Mouse (Mus musculus): ENCODE measurements around the gene Suox. TPM values are rescaled to one million over a fixed set of nuclear protein-coding genes. Genes with fewer than 3 reads are reported as not detected.

Suox gene
- polyA plus RNA-seq, 1 experiment from 2014 or later = 9.8 TPM

DNA sequence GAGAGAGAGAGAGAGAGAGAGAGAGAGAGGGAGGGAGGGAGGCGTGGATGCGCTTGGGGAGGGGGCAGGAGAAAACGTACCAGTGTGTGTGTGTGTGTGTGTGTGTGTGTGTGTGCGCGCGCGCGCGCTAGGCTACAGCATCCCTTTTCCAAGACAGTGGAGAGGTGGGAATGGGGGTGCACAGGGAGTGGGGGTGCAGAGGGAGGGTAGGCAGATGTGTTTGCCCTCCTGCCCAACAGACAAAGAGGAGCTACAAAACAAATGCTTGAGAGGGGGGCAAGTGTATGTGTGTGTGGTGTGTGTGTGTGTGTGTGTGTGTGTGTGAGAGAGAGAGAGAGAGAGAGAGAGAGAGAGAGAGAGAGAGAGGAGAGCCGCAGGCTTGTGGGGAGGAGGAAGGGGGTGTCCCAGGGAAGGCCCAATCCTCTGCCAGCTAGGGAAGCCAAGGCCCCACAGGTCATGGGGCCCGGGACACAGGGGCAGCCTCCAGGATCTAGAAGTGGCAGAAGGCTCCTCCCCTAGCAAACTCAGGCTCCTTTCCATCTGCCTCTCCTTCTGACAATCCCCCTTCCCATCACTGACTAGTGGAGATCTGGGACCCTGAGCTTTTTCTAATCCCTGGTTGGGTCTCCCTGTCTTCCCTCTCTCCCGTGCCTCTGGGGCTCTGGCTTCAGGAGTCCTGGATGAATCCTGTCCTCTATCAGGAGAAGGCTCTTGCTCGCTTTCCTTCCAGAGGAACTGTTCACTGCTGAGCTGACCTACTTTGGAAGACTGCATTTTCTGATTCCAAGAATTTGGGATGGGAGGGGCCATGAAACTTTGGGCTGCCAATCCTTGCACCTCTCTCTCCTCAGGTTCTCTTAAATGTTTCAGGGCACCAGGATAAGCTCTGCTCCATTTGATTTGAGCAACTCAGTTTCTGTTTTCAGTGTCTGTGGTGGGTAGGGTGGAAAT is 27.5 kb downstream of the Suox start:
- H3K36me3 ChIP-seq (ENCODE audit: insufficient read depth) = no peaks in the 10 kb centered on the region
- H3K4me3 ChIP-seq (ENCODE audit: low read depth, low read length) = peak overlapping the region; percentile 39
- WGBS = 7% methylated on average over 12 of the region's 13 CpGs
- H3K9ac ChIP-seq = peak overlapping the region; percentile 22; the same call in 1 of the 2 replicates
- H3K9me3 ChIP-seq (ENCODE audit: low read depth, low read length) = no peaks in the 10 kb centered on the region
- DNase-seq = peak; percentile 61
- TF ChIP-seq CTCF (IDR thresholded peaks at IDR 0.05; ENCODE audit: low read depth) = no peak
- H3K27me3 ChIP-seq (ENCODE audit: insufficient read depth, low read length) = no peaks in the 10 kb centered on the region; the same call in 1 of the 2 replicates
- peaks cover 2% of the 10 kb centered on the region; the same call in 1 of the 2 replicates for H3K4me1 ChIP-seq (ENCODE audit: insufficient read depth)
- H3K4me2 ChIP-seq = peak overlapping the region; percentile 84
- H3K27ac ChIP-seq (ENCODE audit: low read depth) = no peak overlapping the region
- peak; percentile 76 for ATAC-seq (ENCODE audit: insufficient read depth)

- WGBS = 3% methylated on average over 35 of the region's 36 CpGs
- peak; percentile 79 for ATAC-seq (ENCODE audit: insufficient read depth)
Observed at GRCm38 (mm10) chr10:128645111-128646011, 28.5 kb downstream of the Suox start, which contains the start of gene Ikzf4. Gene Ikzf4, minus strand, starts transcription at chr10:128645991.

GRCm38 (mm10) chr10:128642749-128643148 is 31.1 kb downstream of the Suox start:
- Histone ChIP-seq H3K36me3 (ENCODE audit: insufficient read depth) (0 out of 2 replicates have a peak, but pooled peaks cover 8% of the 10 kb centered on the region), H3K4me2 (no peak overlapping the region), H3K4me1 (ENCODE audit: insufficient read depth) (peaks cover 2% of the 10 kb centered on the region; the same call in 1 of the 2 replicates), H3K9me3 (ENCODE audit: low read depth, low read length) (no peaks in the 10 kb centered on the region), H3K4me3 (ENCODE audit: low read depth, low read length) (no peak overlapping the region), H3K27me3 (ENCODE audit: insufficient read depth, low read length) (no peaks in the 10 kb centered on the region; the same call in 1 of the 2 replicates), H3K9ac (no peak overlapping the region), H3K27ac (ENCODE audit: low read depth) (no peak overlapping the region)
- DNase-seq = no peak
- TF ChIP-seq CTCF (IDR thresholded peaks at IDR 0.05; ENCODE audit: low read depth) = no peak
- ATAC-seq (ENCODE audit: insufficient read depth) = no peak
- WGBS = 80% methylated on average over 6 of the region's 6 CpGs

More at GRCm38 (mm10) chr10:128645111-128646011, 28.5 kb downstream of the Suox start, which contains the start of gene Ikzf4:
- DNase-seq = peak; percentile 65
- Histone ChIP-seq H3K9ac (peak within 1 kb of the TSS; percentile 58), H3K4me1 (ENCODE audit: insufficient read depth) (peaks cover 2% of the 10 kb centered on the region; the same call in 1 of the 2 replicates), H3K4me2 (peak within 1 kb of the TSS; percentile 84), H3K27ac (ENCODE audit: low read depth) (no peak within 1 kb of the TSS), H3K36me3 (ENCODE audit: insufficient read depth) (0 out of 2 replicates have a peak, but pooled peaks cover 3% of the 10 kb centered on the region), H3K4me3 (ENCODE audit: low read depth, low read length) (peak within 1 kb of the TSS; percentile 39), H3K27me3 (ENCODE audit: insufficient read depth, low read length) (no peaks in the 10 kb centered on the region; the same call in 1 of the 2 replicates), H3K9me3 (ENCODE audit: low read depth, low read length) (no peaks in the 10 kb centered on the region)
- TF ChIP-seq CTCF (IDR thresholded peaks at IDR 0.05; ENCODE audit: low read depth) = no peak

DNA sequence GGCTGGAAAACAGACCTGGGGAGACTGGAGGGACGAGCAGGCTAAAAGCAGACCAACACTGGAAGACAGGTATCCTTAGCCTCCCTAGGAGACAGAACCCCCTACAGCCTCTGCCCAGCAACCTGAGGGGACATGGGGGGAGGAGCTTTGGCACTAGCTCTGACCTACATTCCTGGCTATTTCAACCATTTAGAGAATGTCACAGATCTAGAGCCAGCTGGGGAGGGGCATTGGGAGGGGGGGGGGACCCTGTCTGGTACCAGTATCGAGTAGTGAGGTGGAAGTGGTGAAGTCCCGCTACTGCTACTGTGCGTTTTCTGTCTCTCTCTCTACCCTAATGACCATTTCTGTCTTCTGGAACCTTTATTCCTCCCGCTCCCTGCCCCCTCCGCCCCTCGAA is 32.0 kb downstream of the Suox start:
- WGBS = 59% methylated on average over 7 of the region's 7 CpGs
- H3K9ac ChIP-seq = no peak overlapping the region
- no peaks in the 10 kb centered on the region; the same call in 1 of the 2 replicates for H3K27me3 ChIP-seq (ENCODE audit: insufficient read depth, low read length)
- H3K36me3 ChIP-seq (ENCODE audit: insufficient read depth) = 0 out of 2 replicates have a peak, but pooled peaks cover 8% of the 10 kb centered on the region
- H3K27ac ChIP-seq (ENCODE audit: low read depth) = no peak overlapping the region
- no peak for TF ChIP-seq CTCF (IDR thresholded peaks at IDR 0.05; ENCODE audit: low read depth)
- no peak overlapping the region for H3K4me2 ChIP-seq
- ATAC-seq (ENCODE audit: insufficient read depth) (no peak), DNase-seq (no peak)
- H3K9me3 ChIP-seq (ENCODE audit: low read depth, low read length) = no peaks in the 10 kb centered on the region
- no peak overlapping the region for H3K4me3 ChIP-seq (ENCODE audit: low read depth, low read length)
- peaks cover 2% of the 10 kb centered on the region; the same call in 1 of the 2 replicates for H3K4me1 ChIP-seq (ENCODE audit: insufficient read depth)

DNA sequence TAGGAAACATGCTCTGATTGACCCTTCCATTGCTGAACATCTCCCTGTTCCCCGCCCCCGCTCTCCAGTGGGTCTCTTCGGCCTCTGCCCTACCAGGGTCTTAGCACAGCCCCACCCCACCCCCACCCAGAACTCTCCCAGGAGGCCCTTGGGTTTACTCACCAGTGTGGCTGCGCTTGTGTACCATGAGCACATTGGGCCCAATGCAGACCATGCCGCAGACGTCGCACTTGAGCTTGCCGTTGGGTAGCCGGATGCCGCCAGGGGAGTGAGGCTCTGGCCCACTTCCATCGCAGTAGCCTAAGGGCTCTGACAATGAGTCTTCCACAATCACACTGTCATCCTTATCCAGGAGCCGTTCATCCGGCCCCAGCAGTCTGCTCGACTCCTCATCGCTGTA is 33.0 kb downstream of the Suox start:
- Histone ChIP-seq H3K27ac (ENCODE audit: low read depth) (no peak overlapping the region), H3K4me2 (no peak overlapping the region), H3K27me3 (ENCODE audit: insufficient read depth, low read length) (no peaks in the 10 kb centered on the region; the same call in 1 of the 2 replicates), H3K9ac (no peak overlapping the region), H3K36me3 (ENCODE audit: insufficient read depth) (0 out of 2 replicates have a peak, but pooled peaks cover 8% of the 10 kb centered on the region), H3K4me1 (ENCODE audit: insufficient read depth) (peaks cover 2% of the 10 kb centered on the region; the same call in 1 of the 2 replicates), H3K4me3 (ENCODE audit: low read depth, low read length) (no peak overlapping the region), H3K9me3 (ENCODE audit: low read depth, low read length) (no peaks in the 10 kb centered on the region)
- DNase-seq (no peak), ATAC-seq (ENCODE audit: insufficient read depth) (no peak)
- TF ChIP-seq CTCF (IDR thresholded peaks at IDR 0.05; ENCODE audit: low read depth) = no peak
- 92% methylated on average over 15 of the region's 15 CpGs for WGBS

DNA sequence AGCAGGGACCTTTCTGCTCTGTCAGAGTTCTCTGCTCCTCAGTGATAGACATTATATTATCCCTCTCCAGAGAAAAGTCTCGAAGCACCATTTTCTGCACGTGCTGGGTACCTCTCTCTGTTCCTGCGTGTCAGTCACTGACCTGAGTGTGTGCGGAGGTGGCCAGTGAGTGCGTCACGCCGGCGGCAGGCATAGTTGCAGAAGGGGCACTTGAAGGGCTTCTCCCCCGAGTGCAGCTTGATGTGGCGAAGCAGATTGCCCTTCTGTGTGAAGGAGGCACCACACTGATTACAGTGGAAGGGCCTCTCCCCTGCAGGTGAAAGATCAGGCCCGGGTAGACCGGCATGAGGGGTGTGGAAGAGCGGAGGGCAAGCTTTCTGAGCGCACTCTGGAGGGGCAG is 33.9 kb downstream of the Suox start:
- H3K27me3 ChIP-seq (ENCODE audit: insufficient read depth, low read length) = no peaks in the 10 kb centered on the region; the same call in 1 of the 2 replicates
- TF ChIP-seq CTCF (IDR thresholded peaks at IDR 0.05; ENCODE audit: low read depth) = no peak
- H3K9ac ChIP-seq = no peak overlapping the region
- H3K4me3 ChIP-seq (ENCODE audit: low read depth, low read length) = no peak overlapping the region
- no peak for ATAC-seq (ENCODE audit: insufficient read depth)
- 0 out of 2 replicates have a peak, but pooled peaks cover 8% of the 10 kb centered on the region for H3K36me3 ChIP-seq (ENCODE audit: insufficient read depth)
- H3K4me2 ChIP-seq = no peak overlapping the region
- no peak for DNase-seq
- no peaks in the 10 kb centered on the region for H3K9me3 ChIP-seq (ENCODE audit: low read depth, low read length)
- H3K4me1 ChIP-seq (ENCODE audit: insufficient read depth) = peaks cover 2% of the 10 kb centered on the region; the same call in 1 of the 2 replicates
- WGBS = 75% methylated on average over 14 of the region's 14 CpGs
- no peak overlapping the region for H3K27ac ChIP-seq (ENCODE audit: low read depth)

All from lung, embryonic 14.5 days (tissue).